Mouse (Mus musculus): Measurements from ENCODE around the gene Smg5.

DNA sequence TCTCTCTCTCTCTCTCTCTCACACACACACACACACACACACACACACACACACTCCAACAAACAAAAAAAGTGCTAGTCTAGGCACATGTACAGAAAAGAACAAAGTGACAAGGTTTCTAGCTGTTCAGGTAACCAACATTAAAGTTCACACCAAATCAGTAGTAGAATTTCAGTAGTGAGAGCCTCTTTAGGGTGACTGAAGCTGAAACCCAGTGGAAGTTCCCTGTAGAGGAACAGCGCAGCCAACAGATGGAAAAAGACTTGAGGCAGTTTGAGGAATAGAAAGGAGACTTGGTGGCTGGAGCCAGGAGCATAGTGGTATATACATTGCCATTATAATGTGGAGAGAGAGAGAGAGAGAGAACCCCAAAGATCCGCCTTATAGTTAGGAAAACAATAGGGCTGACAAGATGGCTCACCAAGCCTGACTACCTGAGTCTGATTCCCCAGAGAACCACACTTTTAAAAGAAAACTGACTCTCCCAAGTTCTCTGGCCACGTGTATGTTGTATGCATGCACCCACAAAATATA, 1.1 kb upstream of the Smg5 start:
- TF ChIP-seq CTCF (conservative IDR thresholded peaks at IDR 0.05; ENCODE audit: insufficient read depth, insufficient read length, low read depth, low read length) (no peak), POLR2A (IDR thresholded peaks at IDR 0.05; ENCODE audit: low read depth, low read length) (no peak)
